Mouse (Mus musculus) MEL (cell line): ENCODE measurements around the gene Gm1673. TPM values are rescaled to one million over a fixed set of nuclear protein-coding genes. Genes with fewer than 3 reads are reported as not detected.

Source experiments
- DNase-seq: peaks from one replicate; pipeline ENCODE4 v3.0.0; 2011; ENCODE audit warnings: low read depth, low spot score
- H3K27ac ChIP-seq: 2 replicates; pipeline ENCODE4 v1.5.1; 2012; ENCODE audit warnings: low read depth, mild to moderate bottlenecking, control low read depth, low read length, moderate library complexity; ENCODE audit not compliant: control insufficient read depth
- H3K27me3 ChIP-seq, 2 experiments: fragments of 150-350 bp in 1 of 2; sonication (generic) in 1 of 2; 2 replicates each; pipeline ENCODE4 v1.6.1; 2012; ENCODE audit warnings: low read length in 2 of 2, mild to moderate bottlenecking in 2 of 2, improper control_type of control experiment in 1 of 2, moderate library complexity in 1 of 2; ENCODE audit not compliant: insufficient read depth in 2 of 2, control insufficient read depth in 1 of 2
- H3K36me3 ChIP-seq, 2 experiments: 2 replicates each; pipeline ENCODE4 v1.6.1; 2012 to 2014; ENCODE audit warnings: low read length in 2 of 2, improper control_type of control experiment in 1 of 2, inconsistent platforms in 1 of 2, mild to moderate bottlenecking in 1 of 2; ENCODE audit not compliant: insufficient read depth in 2 of 2, control insufficient read depth in 1 of 2
- H3K4me1 ChIP-seq, 2 experiments: fragments of 150-350 bp in 1 of 2; sonication (generic) in 1 of 2; 2 replicates each; pipeline ENCODE4 v1.6.1; 2012; ENCODE audit warnings: low read length in 2 of 2, improper control_type of control experiment in 1 of 2, mild to moderate bottlenecking in 1 of 2; ENCODE audit not compliant: insufficient read depth in 2 of 2, control insufficient read depth in 1 of 2
- H3K4me3 ChIP-seq, 2 experiments: fragments of 150-350 bp in 1 of 2; sonication (generic) in 1 of 2; 2 replicates each; pipeline ENCODE4 v1.5.1; 2012; ENCODE audit warnings: low read depth in 2 of 2, low read length in 2 of 2, mild to moderate bottlenecking in 2 of 2, moderate library complexity in 2 of 2, control low read depth in 1 of 2, improper control_type of control experiment in 1 of 2; ENCODE audit not compliant: control insufficient read depth in 1 of 2, insufficient read depth in 1 of 2
- H3K79me2 ChIP-seq: 2 replicates; pipeline ENCODE4 v1.6.1; 2012; ENCODE audit warnings: mild to moderate bottlenecking, low read length, moderate library complexity; ENCODE audit not compliant: control insufficient read depth, poor library complexity, insufficient read depth
- H3K9ac ChIP-seq: 2 replicates; pipeline ENCODE4 v1.6.1; 2012; ENCODE audit warnings: low read depth, mild to moderate bottlenecking, control low read depth, low read length, moderate library complexity; ENCODE audit not compliant: control insufficient read depth, poor library complexity, severe bottlenecking
- H3K9me3 ChIP-seq: fragments of 150-350 bp; sonication (generic); replicated peaks from 2 replicates; pipeline ENCODE4 v1.6.1; 2012; ENCODE audit warnings: mild to moderate bottlenecking, low read length, improper control_type of control experiment, moderate library complexity; ENCODE audit not compliant: insufficient read depth
- CTCF ChIP-seq, 3 experiments: IDR thresholded peaks in 2 of 3; conservative IDR thresholded peaks in 1 of 3; 2 replicates each; pipeline ENCODE4 v1.5.1; 2011 to 2012; ENCODE audit warnings: low read length in 3 of 3, low read depth in 2 of 3, mild to moderate bottlenecking in 2 of 3, improper control_type of control experiment in 1 of 3, inconsistent platforms in 1 of 3, mixed read lengths in 1 of 3, moderate library complexity in 1 of 3; ENCODE audit not compliant: control insufficient read depth in 1 of 3, insufficient read depth in 1 of 3, poor library complexity in 1 of 3, severe bottlenecking in 1 of 3
- ELF1 ChIP-seq: IDR thresholded peaks from 2 replicates; pipeline ENCODE4 v1.6.1; 2014; ENCODE audit warnings: low read depth, mild to moderate bottlenecking, inconsistent platforms, low read length, improper control_type of control experiment, moderate library complexity
- EP300 ChIP-seq, 2 experiments: IDR thresholded peaks; 2 replicates each; pipeline ENCODE4 v1.6.1; 2011; ENCODE audit warnings: improper control_type of control experiment in 2 of 2, low read length in 2 of 2, low read depth in 1 of 2, mild to moderate bottlenecking in 1 of 2
- GABPA ChIP-seq: IDR thresholded peaks from 2 replicates; pipeline ENCODE4 v1.6.1; 2012; ENCODE audit warnings: low read depth, mild to moderate bottlenecking, inconsistent platforms, low read length, improper control_type of control experiment, moderate library complexity
- GATA1 ChIP-seq: IDR thresholded peaks from 2 replicates; pipeline ENCODE4 v1.6.1; 2011; ENCODE audit warnings: low read depth, low read length, improper control_type of control experiment
- HCFC1 ChIP-seq: IDR thresholded peaks from 2 replicates; pipeline ENCODE4 v1.6.1; 2012; ENCODE audit warnings: low read depth, mild to moderate bottlenecking, inconsistent platforms, low read length, improper control_type of control experiment, moderate library complexity
- JUND ChIP-seq: IDR thresholded peaks from 2 replicates; pipeline ENCODE4 v1.6.1; 2011; ENCODE audit warnings: low read depth, mild to moderate bottlenecking, improper control_type of control experiment, low read length
- MAZ ChIP-seq: IDR thresholded peaks from 2 replicates; pipeline ENCODE4 v1.6.1; 2012; ENCODE audit warnings: low read depth, mild to moderate bottlenecking, inconsistent platforms, low read length, improper control_type of control experiment
- MEF2A ChIP-seq: IDR thresholded peaks from 2 replicates; pipeline ENCODE4 v1.6.1; 2014; ENCODE audit warnings: low read depth, mild to moderate bottlenecking, inconsistent platforms, low read length, improper control_type of control experiment; ENCODE audit not compliant: poor library complexity, insufficient replicate concordance, severe bottlenecking; ENCODE audit errors: extremely low read depth
- MXI1 ChIP-seq: IDR thresholded peaks from 2 replicates; pipeline ENCODE4 v1.6.1; 2011; ENCODE audit warnings: mild to moderate bottlenecking, low read depth, low read length, improper control_type of control experiment
- MYC ChIP-seq: IDR thresholded peaks from 2 replicates; pipeline ENCODE4 v1.6.1; 2011; ENCODE audit warnings: low read depth, mild to moderate bottlenecking, low read length, improper control_type of control experiment, moderate library complexity
- NELFE ChIP-seq: IDR thresholded peaks from 2 replicates; pipeline ENCODE4 v1.6.1; 2011; ENCODE audit warnings: low read depth, low read length, improper control_type of control experiment
- POLR2A ChIP-seq, 2 experiments: IDR thresholded peaks; 2 replicates each; pipeline ENCODE4 v1.6.1; 2011 to 2012; ENCODE audit warnings: low read length in 2 of 2, mild to moderate bottlenecking in 2 of 2, control low read depth in 1 of 2, improper control_type of control experiment in 1 of 2, low read depth in 1 of 2, moderate library complexity in 1 of 2; ENCODE audit not compliant: control insufficient read depth in 1 of 2, insufficient read depth in 1 of 2, poor library complexity in 1 of 2
- POLR2AphosphoS2 ChIP-seq: IDR thresholded peaks from 2 replicates; pipeline ENCODE4 v1.6.1; 2011; ENCODE audit warnings: low read length, improper control_type of control experiment
- POLR2AphosphoS5 ChIP-seq: IDR thresholded peaks from 2 replicates; pipeline ENCODE4 v1.6.1; 2012; ENCODE audit warnings: low read depth, borderline replicate concordance, mild to moderate bottlenecking, inconsistent platforms, low read length, moderate library complexity, mixed read lengths
- RAD21 ChIP-seq: IDR thresholded peaks from 2 replicates; pipeline ENCODE4 v1.6.1; 2011; ENCODE audit warnings: mild to moderate bottlenecking, low read depth, low read length, improper control_type of control experiment
- RCOR1 ChIP-seq: IDR thresholded peaks from 2 replicates; pipeline ENCODE4 v1.6.1; 2012; ENCODE audit warnings: low read depth, mild to moderate bottlenecking, inconsistent platforms, low read length, improper control_type of control experiment
- SIN3A ChIP-seq: IDR thresholded peaks from 2 replicates; pipeline ENCODE4 v1.6.1; 2012; ENCODE audit warnings: low read length, improper control_type of control experiment, inconsistent platforms
- SMC3 ChIP-seq: IDR thresholded peaks from 2 replicates; pipeline ENCODE4 v1.6.1; 2011; ENCODE audit warnings: low read depth, low read length, improper control_type of control experiment
- TBP ChIP-seq: IDR thresholded peaks from 2 replicates; pipeline ENCODE4 v1.8.0; 2011; ENCODE audit warnings: low read depth, low read length, improper control_type of control experiment
- TCF12 ChIP-seq: IDR thresholded peaks from 2 replicates; pipeline ENCODE4 v1.6.1; 2014; ENCODE audit warnings: low read depth, mild to moderate bottlenecking, inconsistent platforms, low read length, improper control_type of control experiment, moderate library complexity
- UBTF ChIP-seq: IDR thresholded peaks from 2 replicates; pipeline ENCODE4 v1.6.1; 2012; ENCODE audit warnings: low read depth, mild to moderate bottlenecking, inconsistent platforms, low read length, improper control_type of control experiment, moderate library complexity, borderline replicate concordance; ENCODE audit not compliant: insufficient read depth
- USF1 ChIP-seq: IDR thresholded peaks from 2 replicates; pipeline ENCODE4 v1.6.1; 2014; ENCODE audit warnings: low read depth, mild to moderate bottlenecking, inconsistent platforms, low read length, improper control_type of control experiment, moderate library complexity
- USF2 ChIP-seq, 2 experiments: IDR thresholded peaks; 2 replicates each; pipeline ENCODE4 v1.6.1; 2011 to 2012; ENCODE audit warnings: improper control_type of control experiment in 2 of 2, low read length in 2 of 2, borderline replicate concordance in 1 of 2, inconsistent platforms in 1 of 2, low read depth in 1 of 2, mild to moderate bottlenecking in 1 of 2; ENCODE audit not compliant: insufficient read depth in 1 of 2
- ZKSCAN1 ChIP-seq: IDR thresholded peaks from 2 replicates; pipeline ENCODE4 v1.6.1; 2012; ENCODE audit warnings: low read depth, mild to moderate bottlenecking, inconsistent platforms, low read length, improper control_type of control experiment, moderate library complexity
- ZNF384 ChIP-seq: IDR thresholded peaks from 2 replicates; pipeline ENCODE4 v1.6.1; 2012; ENCODE audit warnings: low read depth, mild to moderate bottlenecking, inconsistent platforms, low read length, improper control_type of control experiment
- polyA plus RNA-seq, 2 experiments: library from polyadenylated mRNA; stranded (reverse) in 1 of 2; unstranded in 1 of 2; fragments of >175 nt in 1 of 2; fragments of >200 nt in 1 of 2; gene quantifications; 2 replicates each; pipeline versions ENCODE4 v1.2.1 to v1.2.4; 2012; ENCODE audit warnings: low replicate concordance in 2 of 2, low read depth in 1 of 2; ENCODE audit not compliant: insufficient read length in 2 of 2, insufficient read depth in 1 of 2, missing spikeins in 1 of 2
- total RNA-seq: library from RNA; depleted of rRNA; stranded (reverse); fragments of 300-350 nt; gene quantifications from 2 replicates; pipeline ENCODE4 v1.2.3, GENCODE M21; 2012

The Gm1673 gene
- total and polyA plus RNA-seq, 3 experiments: not detected

GRCm38 (mm10) chr5:33997051-33997741, 14.0 kb downstream of the Gm1673 start:
- TF ChIP-seq MAZ (no peak), EP300 (IDR thresholded peaks at IDR 0.05; ENCODE audit: low read depth in 1 of 2, low read length in 2 of 2) (no peak), NELFE (no peak), HCFC1 (no peak), TCF12 (no peak), JUND (no peak), CTCF (IDR thresholded peaks at IDR 0.05 in 2 of 3, conservative IDR thresholded peaks at IDR 0.05 in 1 of 3; ENCODE audit: control insufficient read depth in 1 of 3, insufficient read depth in 1 of 3, low read depth in 2 of 3, low read length in 3 of 3, poor library complexity in 1 of 3, severe bottlenecking in 1 of 3) (no peak), SMC3 (no peak), MEF2A (no peak), POLR2AphosphoS5 (no peak), GATA1 (no peak), USF1 (no peak), ZNF384 (no peak), SIN3A (no peak), UBTF (no peak)
- Histone ChIP-seq H3K9me3 (no peaks in the 10 kb centered on the region), H3K9ac (no peak overlapping the region), H3K4me3 (no peak overlapping the region), H3K79me2 (no peaks in the 10 kb centered on the region), H3K27me3 (no peaks in the 10 kb centered on the region), H3K27ac (no peak overlapping the region), H3K4me1 (no peaks in the 10 kb centered on the region), H3K36me3 (no peaks in the 10 kb centered on the region)
- DNase-seq: no peak

- no peak for DNase-seq
- H3K4me1 ChIP-seq: no peaks in the 10 kb centered on the region
- no peaks in the 10 kb centered on the region for H3K27me3 ChIP-seq
- no peaks in the 10 kb centered on the region for H3K9me3 ChIP-seq
- H3K36me3 ChIP-seq: no peaks in the 10 kb centered on the region
- no peaks in the 10 kb centered on the region for H3K79me2 ChIP-seq
- H3K4me3 ChIP-seq: no peak overlapping the region
- TF ChIP-seq ZKSCAN1 (no peak), POLR2A (IDR thresholded peaks at IDR 0.05; ENCODE audit: control insufficient read depth in 1 of 2, insufficient read depth in 1 of 2, low read depth in 1 of 2, low read length in 2 of 2, poor library complexity in 1 of 2) (no peak), ELF1 (no peak), POLR2AphosphoS2 (no peak), RAD21 (no peak), MYC (no peak), NELFE (no peak), MXI1 (no peak), USF2 (IDR thresholded peaks at IDR 0.05; ENCODE audit: borderline replicate concordance in 1 of 2, insufficient read depth in 1 of 2, low read depth in 1 of 2, low read length in 2 of 2) (no peak), GABPA (no peak), SMC3 (no peak), TBP (no peak), EP300 (IDR thresholded peaks at IDR 0.05; ENCODE audit: low read depth in 1 of 2, low read length in 2 of 2) (no peak), HCFC1 (no peak), JUND (no peak), RCOR1 (no peak), UBTF (no peak), GATA1 (no peak)
- no peak overlapping the region for H3K9ac ChIP-seq
- no peak overlapping the region for H3K27ac ChIP-seq
Measured at GRCm38 (mm10) chr5:33997829-33998504, 14.7 kb downstream of the Gm1673 start.
